Mouse (Mus musculus): ENCODE measurements around the gene Btd.

DNA sequence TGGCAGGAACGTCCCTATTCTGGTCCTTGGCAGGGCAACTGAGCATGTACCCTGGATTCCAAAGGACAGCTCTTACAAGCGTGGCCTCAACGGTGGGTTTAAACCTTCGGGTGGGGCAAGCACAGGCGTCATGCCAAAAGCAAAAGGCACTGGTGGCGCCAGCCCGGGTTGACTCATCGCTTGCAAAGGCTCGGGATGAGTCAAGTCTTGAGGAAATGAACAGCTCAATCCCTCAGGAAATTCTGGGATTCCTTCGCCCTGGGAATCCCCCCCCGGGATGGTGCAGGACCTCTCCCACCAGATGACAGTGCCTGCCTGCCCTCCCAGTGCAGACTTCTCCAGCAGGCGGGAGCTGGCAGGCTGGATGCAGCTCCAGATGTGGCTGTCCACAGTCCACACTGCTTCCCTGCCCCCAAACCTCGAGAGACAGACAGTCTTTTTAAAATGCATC, 28.4 kb downstream of the Btd start:
- TF ChIP-seq CTCF (IDR thresholded peaks at IDR 0.05; ENCODE audit: control insufficient read depth, insufficient read depth, insufficient replicate concordance, low read depth, low read length): no peak
- TF ChIP-seq POLR2A (IDR thresholded peaks at IDR 0.05; ENCODE audit: control insufficient read depth, low read depth, low read length): no peak

Measured in testis, adult 2 months (tissue).